Mouse (Mus musculus) midbrain, embryonic 10.5 days (tissue): ENCODE measurements at regions not wholly inside any gene's neighbourhood (a gene's known extent, or its start where the extent isn't known, plus 50 kb on each side); places are given as distances from the start of the nearest gene placed in this dataset.
A peak's percentile ranks its signal among the peaks of the same experiment; 100 is the strongest.

Experiments used
- DNase-seq: peaks from one replicate; pipeline ENCODE4 v3.0.0-alpha.2; 2017; ENCODE audit warnings: low spot score
- H3K27ac ChIP-seq: fragments of 300-500 bp; sonication (generic); replicated peaks from 2 replicates; pipeline ENCODE4 v1.5.1; 2016; ENCODE audit warnings: mild to moderate bottlenecking
- H3K27me3 ChIP-seq: fragments of 300-500 bp; sonication (generic); 2 replicates; pipeline ENCODE4 v1.6.1; 2016; ENCODE audit warnings: low read depth, mild to moderate bottlenecking; ENCODE audit not compliant: poor library complexity, severe bottlenecking
- H3K36me3 ChIP-seq: fragments of 300-500 bp; sonication (generic); 2 replicates; pipeline ENCODE4 v1.6.1; 2016; ENCODE audit warnings: mild to moderate bottlenecking, moderate library complexity
- H3K4me1 ChIP-seq: fragments of 300-500 bp; sonication (generic); 2 replicates; pipeline ENCODE4 v1.6.1; 2016
- H3K4me3 ChIP-seq: fragments of 300-500 bp; sonication (generic); 2 replicates; pipeline ENCODE4 v1.5.1; 2016; ENCODE audit warnings: mild to moderate bottlenecking, moderate library complexity
- H3K9me3 ChIP-seq: fragments of 300-500 bp; sonication (generic); replicated peaks from 2 replicates; pipeline ENCODE4 v1.6.1; 2016; ENCODE audit warnings: mild to moderate bottlenecking
- WGBS: fragments of 180-500 bp; shearing (Covaris S2); methylation state at CpG from one replicate; pipeline ENCODE4 v1.1.7; 2016; 5-methylcytosine and 5-hydroxymethylcytosine counted together

GRCm38 (mm10) chr8:26880177-26880576 is 96.9 kb upstream of the Zfp703 start:
- H3K27me3 ChIP-seq = no peaks in the 10 kb centered on the region
- no peaks in the 10 kb centered on the region for H3K9me3 ChIP-seq
- no peak for DNase-seq
- H3K27ac ChIP-seq = no peak overlapping the region
- WGBS = 85% methylated on average over 7 of the region's 7 CpGs
- no peaks in the 10 kb centered on the region for H3K4me1 ChIP-seq
- H3K4me3 ChIP-seq = no peak overlapping the region
- no peaks in the 10 kb centered on the region for H3K36me3 ChIP-seq

GRCm38 (mm10) chr8:26881268-26882120 is 95.6 kb upstream of the Zfp703 start:
- H3K9me3 ChIP-seq = no peaks in the 10 kb centered on the region
- no peak overlapping the region for H3K4me3 ChIP-seq
- H3K4me1 ChIP-seq = no peaks in the 10 kb centered on the region
- no peak for DNase-seq
- no peaks in the 10 kb centered on the region for H3K36me3 ChIP-seq
- no peak overlapping the region for H3K27ac ChIP-seq
- H3K27me3 ChIP-seq = no peaks in the 10 kb centered on the region
- 81% methylated on average over 7 of the region's 7 CpGs for WGBS

- no peak for DNase-seq
- 88% methylated on average over 5 of the region's 5 CpGs for WGBS
Measured at GRCm38 (mm10) chr8:26882616-26883015, 94.5 kb upstream of the Zfp703 start.

GRCm38 (mm10) chr8:26883285-26883684 is 93.8 kb upstream of the Zfp703 start:
- WGBS = 94% methylated on average over 5 of the region's 5 CpGs
- Histone ChIP-seq H3K36me3 (no peaks in the 10 kb centered on the region), H3K4me3 (no peak overlapping the region), H3K27ac (no peak overlapping the region; the same call in 1 of the 2 replicates), H3K27me3 (no peaks in the 10 kb centered on the region), H3K9me3 (no peaks in the 10 kb centered on the region), H3K4me1 (no peaks in the 10 kb centered on the region)
- no peak for DNase-seq

More at GRCm38 (mm10) chr8:26882616-26883015, 94.5 kb upstream of the Zfp703 start:
- H3K4me3 ChIP-seq = no peak overlapping the region
- no peaks in the 10 kb centered on the region for H3K4me1 ChIP-seq
- no peaks in the 10 kb centered on the region for H3K27me3 ChIP-seq
- H3K27ac ChIP-seq = no peak overlapping the region
- H3K36me3 ChIP-seq = no peaks in the 10 kb centered on the region
- no peaks in the 10 kb centered on the region for H3K9me3 ChIP-seq

GRCm38 (mm10) chr8:26883770-26884169 is 93.4 kb upstream of the Zfp703 start:
- no peak for DNase-seq
- no peaks in the 10 kb centered on the region for H3K36me3 ChIP-seq
- H3K4me1 ChIP-seq = no peaks in the 10 kb centered on the region
- H3K9me3 ChIP-seq = no peaks in the 10 kb centered on the region
- H3K27ac ChIP-seq = no peak overlapping the region; the same call in 1 of the 2 replicates
- no peaks in the 10 kb centered on the region for H3K27me3 ChIP-seq
- WGBS = 72% methylated on average over 6 of the region's 6 CpGs
- H3K4me3 ChIP-seq = no peak overlapping the region

GRCm38 (mm10) chr8:26884350-26884749 is 92.8 kb upstream of the Zfp703 start:
- Histone ChIP-seq H3K27me3 (no peaks in the 10 kb centered on the region), H3K4me1 (0 out of 2 replicates have a peak, but pooled peaks cover 4% of the 10 kb centered on the region), H3K27ac (no peak overlapping the region), H3K4me3 (no peak overlapping the region), H3K36me3 (no peaks in the 10 kb centered on the region), H3K9me3 (no peaks in the 10 kb centered on the region)
- DNase-seq = no peak
- 87% methylated on average over 13 of the region's 13 CpGs for WGBS

GRCm38 (mm10) chr8:26885365-26885764 is 91.8 kb upstream of the Zfp703 start:
- Histone ChIP-seq H3K27me3 (no peaks in the 10 kb centered on the region), H3K36me3 (no peaks in the 10 kb centered on the region), H3K27ac (no peak overlapping the region), H3K9me3 (no peaks in the 10 kb centered on the region), H3K4me1 (0 out of 2 replicates have a peak, but pooled peaks cover 4% of the 10 kb centered on the region), H3K4me3 (no peak overlapping the region)
- 92% methylated on average over 5 of the region's 5 CpGs for WGBS
- no peak for DNase-seq

- Histone ChIP-seq H3K36me3 (no peaks in the 10 kb centered on the region), H3K27me3 (no peaks in the 10 kb centered on the region), H3K4me1 (peaks cover 7% of the 10 kb centered on the region; the same call in 1 of the 2 replicates), H3K4me3 (no peak overlapping the region), H3K27ac (no peak overlapping the region), H3K9me3 (no peaks in the 10 kb centered on the region)
- no peak for DNase-seq
- 80% methylated on average over 13 of the region's 13 CpGs for WGBS
Measured at GRCm38 (mm10) chr8:26886783-26887486, 90.2 kb upstream of the Zfp703 start.

GRCm38 (mm10) chr8:26887551-26887950 is 89.6 kb upstream of the Zfp703 start:
- 79% methylated on average over 5 of the region's 5 CpGs for WGBS
- peaks cover 13% of the 10 kb centered on the region; the same call in 1 of the 2 replicates for H3K4me1 ChIP-seq

GRCm38 (mm10) chr8:26888050-26888449 is 89.1 kb upstream of the Zfp703 start:
- WGBS = 88% methylated on average over 3 of the region's 3 CpGs
- peaks cover 13% of the 10 kb centered on the region; the same call in 1 of the 2 replicates for H3K4me1 ChIP-seq
- no peak overlapping the region for H3K4me3 ChIP-seq

More at GRCm38 (mm10) chr8:26887551-26887950, 89.6 kb upstream of the Zfp703 start:
- H3K36me3 ChIP-seq = no peaks in the 10 kb centered on the region
- no peak overlapping the region for H3K27ac ChIP-seq
- DNase-seq = no peak
- H3K9me3 ChIP-seq = no peaks in the 10 kb centered on the region
- H3K27me3 ChIP-seq = no peaks in the 10 kb centered on the region
- no peak overlapping the region for H3K4me3 ChIP-seq

GRCm38 (mm10) chr8:26891881-26892280 is 85.2 kb upstream of the Zfp703 start:
- no peak for DNase-seq
- Histone ChIP-seq H3K9me3 (no peaks in the 10 kb centered on the region), H3K27me3 (no peaks in the 10 kb centered on the region), H3K4me1 (peaks cover 13% of the 10 kb centered on the region; the same call in 1 of the 2 replicates), H3K4me3 (no peak overlapping the region), H3K27ac (no peak overlapping the region), H3K36me3 (no peaks in the 10 kb centered on the region)
- 82% methylated on average over 11 of the region's 11 CpGs for WGBS

More at GRCm38 (mm10) chr8:26888050-26888449, 89.1 kb upstream of the Zfp703 start:
- Histone ChIP-seq H3K9me3 (no peaks in the 10 kb centered on the region), H3K27ac (no peak overlapping the region), H3K36me3 (no peaks in the 10 kb centered on the region), H3K27me3 (no peaks in the 10 kb centered on the region)
- no peak for DNase-seq

GRCm38 (mm10) chr8:26892380-26892779 is 84.7 kb upstream of the Zfp703 start:
- WGBS = 72% methylated on average over 7 of the region's 7 CpGs
- no peak for DNase-seq
- Histone ChIP-seq H3K27me3 (no peaks in the 10 kb centered on the region), H3K9me3 (no peaks in the 10 kb centered on the region), H3K4me3 (no peak overlapping the region), H3K4me1 (peaks cover 13% of the 10 kb centered on the region; the same call in 1 of the 2 replicates), H3K36me3 (no peaks in the 10 kb centered on the region), H3K27ac (0 out of 2 replicates have a peak overlapping the region, but pooled peaks have one; percentile 23)

- WGBS = 91% methylated on average over 11 of the region's 11 CpGs
- Histone ChIP-seq H3K9me3 (no peaks in the 10 kb centered on the region), H3K4me3 (no peak overlapping the region), H3K27ac (no peak overlapping the region), H3K27me3 (no peaks in the 10 kb centered on the region), H3K36me3 (no peaks in the 10 kb centered on the region), H3K4me1 (peaks cover 9% of the 10 kb centered on the region; the same call in 1 of the 2 replicates)
- no peak for DNase-seq
Measured at GRCm38 (mm10) chr8:26895867-26896266, 81.3 kb upstream of the Zfp703 start.
